Comparison of ENCODE assay signal across 8 mouse cellular contexts in genomic region chr9:88481791-88482160, GRCm38 (mm10). TPM values are rescaled to one million over a fixed set of nuclear protein-coding genes. Genes with fewer than 3 reads are reported as not detected.
DNase-seq lines count a peak whose midpoint lies in the region; ATAC-seq and TF ChIP-seq lines count a peak whose summit lies in the region.

No protein-coding gene starts in this region.

- peak; percentile 9 for DNase-seq in 3T3-L1 (ENCODE audit: low read depth, low spot score)
- peak; percentile 64 for DNase-seq in hindbrain, embryonic 10.5 days (ENCODE audit: low spot score)
- DNase-seq in layer of hippocampus, adult 8-10 months (ENCODE audit: low spot score in 2 of 2), result peak; percentile 9 to 17
- peak; percentile 37 for DNase-seq in lung, postnatal 36 days
- DNase-seq in right cerebral cortex, postnatal 4 days, result peak; percentile 56

- H3K9me3 ChIP-seq in E14TG2a.4 (ENCODE audit: low read length), result no peaks in the 10 kb centered on the region
- H3K9me3 ChIP-seq in embryonic facial prominence, embryonic 15.5 days (replicated peaks), result no peaks in the 10 kb centered on the region
- H3K9me3 ChIP-seq in hindbrain, embryonic 10.5 days, result no peaks in the 10 kb centered on the region

- H3K27me3 ChIP-seq in E14TG2a.4 (ENCODE audit: insufficient read depth, low read length), result no peaks in the 10 kb centered on the region
- H3K27me3 ChIP-seq in embryonic facial prominence, embryonic 15.5 days, result no peaks in the 10 kb centered on the region
- 0 out of 2 replicates have a peak, but pooled peaks cover 6% of the 10 kb centered on the region for H3K27me3 ChIP-seq in hindbrain, embryonic 10.5 days (ENCODE audit: insufficient read depth, poor library complexity, severe bottlenecking)

- 0% methylated on average over 40 of the region's 43 CpGs for WGBS in embryonic facial prominence, embryonic 15.5 days
- WGBS in hindbrain, embryonic 10.5 days, result under 1% methylated on average over 42 of the region's 43 CpGs

- H3K4me3 ChIP-seq in E14TG2a.4 (replicated peaks; ENCODE audit: low read length), result peak overlapping the region; percentile 92
- H3K4me3 ChIP-seq in embryonic facial prominence, embryonic 15.5 days (replicated peaks), result peak overlapping the region; percentile 99
- peak overlapping the region; percentile 100 for H3K4me3 ChIP-seq in hindbrain, embryonic 10.5 days

- peaks cover 62% of the 10 kb centered on the region for H3K4me1 ChIP-seq in E14TG2a.4 (replicated peaks; ENCODE audit: low read depth, low read length)
- H3K4me1 ChIP-seq in embryonic facial prominence, embryonic 15.5 days, result peaks cover 11% of the 10 kb centered on the region
- peaks cover 25% of the 10 kb centered on the region for H3K4me1 ChIP-seq in hindbrain, embryonic 10.5 days (replicated peaks)

- peak overlapping the region; percentile 98 for H3K27ac ChIP-seq in embryonic facial prominence, embryonic 15.5 days (replicated peaks)
- peak overlapping the region; percentile 99 for H3K27ac ChIP-seq in hindbrain, embryonic 10.5 days

- peak overlapping the region; percentile 90 for H3K9ac ChIP-seq in embryonic facial prominence, embryonic 15.5 days

- peaks cover 37% of the 10 kb centered on the region for H3K36me3 ChIP-seq in E14TG2a.4 (ENCODE audit: insufficient read depth, low read length)
- peaks cover 6% of the 10 kb centered on the region; the same call in 1 of the 2 replicates for H3K36me3 ChIP-seq in embryonic facial prominence, embryonic 15.5 days
- peaks cover 34% of the 10 kb centered on the region for H3K36me3 ChIP-seq in hindbrain, embryonic 10.5 days

- H3K4me2 ChIP-seq in embryonic facial prominence, embryonic 15.5 days (replicated peaks), result peak overlapping the region; percentile 69

- peak; percentile 20; the same call in 1 of the 2 replicates for ATAC-seq in embryonic facial prominence, embryonic 15.5 days (ENCODE audit: insufficient number of reproducible peaks, low FRiP score, low TSS enrichment, low read depth)
- no peak for ATAC-seq in activated CD4-positive, CD25-positive, alpha-beta regulatory T cell, adult 4 months

- no peak for TF ChIP-seq CTCF in E14TG2a.4 (conservative IDR thresholded peaks at IDR 0.05; ENCODE audit: low read length)

RNA-seq across cellular contexts. Expression of gene Syncrip, which starts 0.6 kb away (rescaled TPM):
- 83.1 and 86.0 TPM in 2 replicates for polyA plus RNA-seq in embryonic facial prominence, embryonic 15.5 days (2015; fragmentation: Nextera tagmentation; extraction: Ambion mirVana)
- polyA plus RNA-seq in hindbrain, embryonic 10.5 days (2016; fragmentation: Nextera tagmentation; extraction: Ambion mirVana), result 79.9 and 108 TPM in 2 replicates
- 10 to 100 TPM; 61.8 to 67.7 (median 63.0) TPM for total RNA-seq in layer of hippocampus, adult 8-10 months (2022)
- polyA plus RNA-seq in activated CD4-positive, CD25-positive, alpha-beta regulatory T cell, adult 4 months (2017; shearing (Covaris generic)), result 100 to 1,000 TPM; 113 to 115 TPM

RNA-seq across cellular contexts. Expression of gene Gm20537, which starts 25.4 kb away (rescaled TPM):
- 0.54 and 0.71 TPM in 2 replicates for polyA plus RNA-seq in embryonic facial prominence, embryonic 15.5 days (2015; fragmentation: Nextera tagmentation; extraction: Ambion mirVana)
- polyA plus RNA-seq in hindbrain, embryonic 10.5 days (2016; fragmentation: Nextera tagmentation; extraction: Ambion mirVana), result 0.84 TPM in 1 of 2 replicates, not detected in the other
- total RNA-seq in layer of hippocampus, adult 8-10 months (2022), result 1 to 10 TPM in 1 of 4 experiments, under 1 TPM in 1, not detected in 2; 0.94 to 2.6 TPM
- polyA plus RNA-seq in activated CD4-positive, CD25-positive, alpha-beta regulatory T cell, adult 4 months (2017; shearing (Covaris generic)), result 1 to 10 TPM in 1 of 2 experiments, not detected in 1; 1.6 TPM

RNA-seq across cellular contexts. Expression of gene Snx14, which starts 43.0 kb away (rescaled TPM):
- polyA plus RNA-seq in embryonic facial prominence, embryonic 15.5 days (2015; fragmentation: Nextera tagmentation; extraction: Ambion mirVana), result 26.5 and 29.0 TPM in 2 replicates
- polyA plus RNA-seq in hindbrain, embryonic 10.5 days (2016; fragmentation: Nextera tagmentation; extraction: Ambion mirVana), result 17.4 and 19.9 TPM in 2 replicates
- 10 to 100 TPM; 46.5 to 59.8 (median 53.9) TPM for total RNA-seq in layer of hippocampus, adult 8-10 months (2022)
- polyA plus RNA-seq in activated CD4-positive, CD25-positive, alpha-beta regulatory T cell, adult 4 months (2017; shearing (Covaris generic)), result 10 to 100 TPM; 40.0 to 44.5 TPM

Comparison
In these comparisons a context has a peak if more than half of its experiments do, and no peak if none do; other contexts are left out.
1. DNase-seq: peak in every context shown above with its lines; median percentile 64 in hindbrain, embryonic 10.5 days; 56 in right cerebral cortex, postnatal 4 days; 37 in lung, postnatal 36 days; 13 in layer of hippocampus, adult 8-10 months; 9 in 3T3-L1.